Mouse (Mus musculus) heart, postnatal 10 days (tissue): ENCODE measurements at regions not wholly inside any gene's neighbourhood (a gene's known extent, or its start where the extent isn't known, plus 50 kb on each side); places are given as distances from the start of the nearest gene placed in this dataset.

Experiments
- DNase-seq, 2 experiments: peaks; one replicate each; pipeline ENCODE4 v3.0.0; 2021
- intact Hi-C: fragments of 180-260 bp; cut with DNase I; formaldehyde crosslinking; loops from one replicate; pipeline ENCODE4 v1.15.1; 2025

- intact Hi-C loops: no loop called here
- DNase-seq: no peak
These were observed 83.5 kb upstream of the Cyp1b1 start for GRCm38 (mm10) chr17:79798361-79798760.

GRCm38 (mm10) chr17:79790166-79790565 is 75.3 kb upstream of the Cyp1b1 start:
- intact Hi-C loops: no loop called here

GRCm38 (mm10) chr17:79787201-79787600 is 72.3 kb upstream of the Cyp1b1 start:
- DNase-seq: no peak
- intact Hi-C loops: no loop called here

More at GRCm38 (mm10) chr17:79790166-79790565, 75.3 kb upstream of the Cyp1b1 start:
- DNase-seq: peak in 1 of 2 experiments; percentile 4

GRCm38 (mm10) chr17:79786691-79787090 is 71.8 kb upstream of the Cyp1b1 start:
- peak; percentile 62 to 64 for DNase-seq
- intact Hi-C loops: no loop called here

- no peak for DNase-seq
- intact Hi-C loops: no loop called here
These were observed 71.4 kb upstream of the Cyp1b1 start for GRCm38 (mm10) chr17:79786270-79786669.

GRCm38 (mm10) chr17:79784256-79784870 is 69.5 kb upstream of the Cyp1b1 start:
- DNase-seq: no peak
- intact Hi-C loops: no loop called here

GRCm38 (mm10) chr17:79781733-79782663 is 67.1 kb upstream of the Cyp1b1 start:
- intact Hi-C loops: no loop called here
- peak; percentile 39 to 52 for DNase-seq

GRCm38 (mm10) chr17:79781262-79781661 is 66.4 kb upstream of the Cyp1b1 start:
- intact Hi-C loops: no loop called here
- no peak for DNase-seq

- DNase-seq: no peak
- intact Hi-C loops: no loop called here
These were observed 63.1 kb upstream of the Cyp1b1 start for GRCm38 (mm10) chr17:79777874-79778395.

- intact Hi-C loops: no loop called here
- no peak for DNase-seq
These were observed 61.3 kb upstream of the Cyp1b1 start for GRCm38 (mm10) chr17:79776177-79776576.

- DNase-seq: no peak
- intact Hi-C loops: no loop called here
These were observed 60.4 kb upstream of the Cyp1b1 start for GRCm38 (mm10) chr17:79775216-79775615.

GRCm38 (mm10) chr17:79774291-79774690 is 59.4 kb upstream of the Cyp1b1 start:
- DNase-seq: peak in 1 of 2 experiments; percentile 23
- intact Hi-C loops: no loop called here

- DNase-seq: no peak
- intact Hi-C loops: no loop called here
These were observed 57.4 kb upstream of the Cyp1b1 start for GRCm38 (mm10) chr17:79772219-79772618.

GRCm38 (mm10) chr17:79771727-79772126 is 56.9 kb upstream of the Cyp1b1 start:
- intact Hi-C loops: no loop called here
- DNase-seq: no peak

GRCm38 (mm10) chr17:79770911-79771310 is 56.0 kb upstream of the Cyp1b1 start:
- no peak for DNase-seq
- intact Hi-C loops: no loop called here

- no peak for DNase-seq
- intact Hi-C loops: no loop called here
These were observed 55.0 kb upstream of the Cyp1b1 start for GRCm38 (mm10) chr17:79769824-79770223.

- peak in 1 of 2 experiments; percentile 26 for DNase-seq
- intact Hi-C loops: no loop called here
These were observed 53.2 kb upstream of the Cyp1b1 start for GRCm38 (mm10) chr17:79768080-79768479.

GRCm38 (mm10) chr17:79765061-79765794 is 50.4 kb upstream of the Cyp1b1 start:
- DNase-seq: peak; percentile 22 to 36

More at GRCm38 (mm10) chr17:79765061-79765794, 50.4 kb upstream of the Cyp1b1 start:
- intact Hi-C loops: no loop called here
